Mouse (Mus musculus): ENCODE measurements at regions not wholly inside any gene's neighbourhood (a gene's known extent, or its start where the extent isn't known, plus 50 kb on each side); places are given as distances from the start of the nearest gene placed in this dataset.

DNA sequence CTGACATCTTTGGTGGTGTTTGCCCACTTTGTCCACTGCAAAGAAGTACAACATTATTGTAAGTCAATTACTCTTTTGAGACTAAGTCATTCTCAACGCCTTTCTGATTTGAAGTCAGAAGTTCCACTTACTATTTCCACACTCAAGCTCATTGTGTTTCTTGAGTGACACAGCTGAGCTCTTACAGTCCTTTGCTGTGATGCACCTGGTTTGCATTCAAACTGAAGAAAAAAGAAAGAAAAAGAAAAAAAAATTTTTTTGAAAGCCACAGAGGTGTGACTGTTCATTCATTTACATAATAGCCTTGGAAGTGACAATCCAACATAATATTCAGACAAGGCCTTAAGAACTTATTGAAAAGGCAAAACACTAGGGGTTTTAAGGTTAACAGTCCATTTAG lies 199.2 kb downstream of the Pdha2 start:
- TF ChIP-seq CTCF (IDR thresholded peaks at IDR 0.05; ENCODE audit: low read depth) = no peak
- TF ChIP-seq EP300 (IDR thresholded peaks at IDR 0.05; ENCODE audit: low read depth) = no peak
